Mouse (Mus musculus): ENCODE measurements around the gene D230025D16Rik.

- TF ChIP-seq POLR2A (IDR thresholded peaks at IDR 0.05; ENCODE audit: low read depth, low read length) (no peak), CTCF (IDR thresholded peaks at IDR 0.05; ENCODE audit: borderline replicate concordance, insufficient read depth, low read length) (no peak)
Measured at GRCm38 (mm10) chr8:105275387-105275786, 50.4 kb downstream of the D230025D16Rik start.

Measured in embryonic fibroblast, embryonic 13.5 days (primary cell).